Mouse (Mus musculus) stomach, embryonic 15.5 days (tissue): ENCODE measurements around the gene Gm4778. TPM values are rescaled to one million over a fixed set of nuclear protein-coding genes. Genes with fewer than 3 reads are reported as not detected.
"Not testable (repeated sequence)": the region's sequence is repeated elsewhere in the genome, so short reads cannot be mapped to it uniquely, and the experiment has no call there.

Source experiments
- ATAC-seq: fragments of 200-750 bp; cut with Nextera tagmentation; 2 replicates; pipeline ENCODE4 v1.8.0; 2017; ENCODE audit warnings: low read depth, moderate number of reproducible peaks, moderate TSS enrichment; ENCODE audit not compliant: insufficient read depth, low FRiP score
- H3K27ac ChIP-seq: fragments of 300-500 bp; sonication (generic); 2 replicates; pipeline ENCODE4 v1.5.1; 2015; ENCODE audit warnings: mild to moderate bottlenecking, inconsistent platforms
- H3K27me3 ChIP-seq: fragments of 300-500 bp; sonication (generic); replicated peaks from 2 replicates; pipeline ENCODE4 v1.6.1; 2015; ENCODE audit warnings: inconsistent platforms
- H3K36me3 ChIP-seq: fragments of 300-500 bp; sonication (generic); 2 replicates; pipeline ENCODE4 v1.6.1; 2015; ENCODE audit warnings: inconsistent platforms
- H3K4me1 ChIP-seq: fragments of 300-500 bp; sonication (generic); 2 replicates; pipeline ENCODE4 v1.6.1; 2015; ENCODE audit warnings: inconsistent platforms
- H3K4me2 ChIP-seq: fragments of 300-500 bp; sonication (generic); 2 replicates; pipeline ENCODE4 v1.6.1; 2015; ENCODE audit warnings: mild to moderate bottlenecking, inconsistent platforms
- H3K4me3 ChIP-seq: fragments of 300-500 bp; sonication (generic); replicated peaks from 2 replicates; pipeline ENCODE4 v1.5.1; 2015; ENCODE audit warnings: inconsistent platforms
- H3K9ac ChIP-seq: fragments of 300-500 bp; sonication (generic); 2 replicates; pipeline ENCODE4 v1.6.1; 2015; ENCODE audit warnings: inconsistent platforms
- H3K9me3 ChIP-seq: fragments of 300-500 bp; sonication (generic); 2 replicates; pipeline ENCODE4 v1.6.1; 2016; ENCODE audit warnings: inconsistent platforms
- WGBS: fragments of 180-500 bp; shearing (Covaris S2); methylation state at CpG from one replicate; pipeline ENCODE4 v1.1.7; 2015; 5-methylcytosine and 5-hydroxymethylcytosine counted together
- polyA plus RNA-seq: library from polyadenylated mRNA; unstranded; fragments of >200 nt; fragmentation: Nextera tagmentation; extraction: Ambion mirVana; gene quantifications from 2 replicates; pipeline ENCODE4 v1.2.1, GENCODE M21; 2015

Gm4778 gene
- not detected in 2 replicates for polyA plus RNA-seq

GRCm38 (mm10) chr3:94263736-94264135 lies at the start of gene Gm4778:
TSS of gene Gm4778 (plus strand) at chr3:94264036.
- not testable (repeated sequence) for ATAC-seq, H3K36me3 ChIP-seq, H3K9ac ChIP-seq, H3K27ac ChIP-seq, H3K4me3 ChIP-seq, H3K27me3 ChIP-seq, H3K4me1 ChIP-seq, H3K4me2 ChIP-seq, H3K9me3 ChIP-seq
- 90% methylated on average over 1 of the region's 1 CpGs for WGBS

GRCm38 (mm10) chr3:94260598-94260997 lies 3.2 kb upstream of the Gm4778 start:
- no peaks in the 10 kb centered on the region for H3K4me1 ChIP-seq
- H3K27ac ChIP-seq = no peak overlapping the region
- no peak overlapping the region for H3K9ac ChIP-seq
- no peaks in the 10 kb centered on the region for H3K9me3 ChIP-seq
- H3K4me3 ChIP-seq = no peak overlapping the region
- no peaks in the 10 kb centered on the region for H3K36me3 ChIP-seq
- WGBS = 49% methylated on average over 6 of the region's 6 CpGs
- H3K4me2 ChIP-seq = no peak overlapping the region
- no peaks in the 10 kb centered on the region for H3K27me3 ChIP-seq
- ATAC-seq = no peak

GRCm38 (mm10) chr3:94275991-94276390 lies 12.2 kb downstream of the Gm4778 start:
- no peaks in the 10 kb centered on the region for H3K27me3 ChIP-seq
- no peak overlapping the region for H3K27ac ChIP-seq
- no peaks in the 10 kb centered on the region for H3K9me3 ChIP-seq
- no peaks in the 10 kb centered on the region for H3K36me3 ChIP-seq
- no peaks in the 10 kb centered on the region for H3K4me1 ChIP-seq
- no peak overlapping the region for H3K4me2 ChIP-seq
- no peak for ATAC-seq
- no peak overlapping the region for H3K4me3 ChIP-seq
- WGBS = 80% methylated on average over 11 of the region's 11 CpGs
- H3K9ac ChIP-seq = no peak overlapping the region

- Histone ChIP-seq H3K4me3 (no peak overlapping the region), H3K9me3 (no peaks in the 10 kb centered on the region), H3K9ac (no peak overlapping the region), H3K27me3 (no peaks in the 10 kb centered on the region), H3K36me3 (no peaks in the 10 kb centered on the region), H3K4me1 (0 out of 2 replicates have a peak, but pooled peaks cover 2% of the 10 kb centered on the region), H3K27ac (no peak overlapping the region), H3K4me2 (no peak overlapping the region)
- 79% methylated on average over 1 of the region's 1 CpGs for WGBS
- ATAC-seq = no peak
These were observed 41.6 kb downstream of the Gm4778 start for GRCm38 (mm10) chr3:94305457-94305856.

GRCm38 (mm10) chr3:94306975-94307374 lies 43.1 kb downstream of the Gm4778 start:
- H3K9ac ChIP-seq = no peak overlapping the region
- H3K27me3 ChIP-seq = no peaks in the 10 kb centered on the region
- no peak overlapping the region for H3K27ac ChIP-seq
- 0 out of 2 replicates have a peak, but pooled peaks cover 2% of the 10 kb centered on the region for H3K4me1 ChIP-seq
- H3K36me3 ChIP-seq = no peaks in the 10 kb centered on the region
- no peak overlapping the region for H3K4me2 ChIP-seq
- no peaks in the 10 kb centered on the region for H3K9me3 ChIP-seq
- ATAC-seq = no peak
- H3K4me3 ChIP-seq = no peak overlapping the region

GRCm38 (mm10) chr3:94309633-94310363 lies 46.0 kb downstream of the Gm4778 start, which contains the start of gene Them4:
TSS of gene Them4 (plus strand) at chr3:94310089.
- ATAC-seq = peak; percentile 99
- Histone ChIP-seq H3K4me1 (0 out of 2 replicates have a peak, but pooled peaks cover 2% of the 10 kb centered on the region), H3K4me2 (peak within 1 kb of the TSS; percentile 68), H3K4me3 (peak within 1 kb of the TSS; percentile 70), H3K36me3 (no peaks in the 10 kb centered on the region), H3K9ac (peak within 1 kb of the TSS; percentile 53; the same call in 1 of the 2 replicates), H3K27me3 (no peaks in the 10 kb centered on the region), H3K27ac (peak within 1 kb of the TSS; percentile 92), H3K9me3 (no peaks in the 10 kb centered on the region)
- under 1% methylated on average over 47 of the region's 47 CpGs for WGBS

GRCm38 (mm10) chr3:94310491-94310890 lies 46.7 kb downstream of the Gm4778 start:
- peak overlapping the region; percentile 53; the same call in 1 of the 2 replicates for H3K9ac ChIP-seq
- 0 out of 2 replicates have a peak, but pooled peaks cover 2% of the 10 kb centered on the region for H3K4me1 ChIP-seq
- no peaks in the 10 kb centered on the region for H3K9me3 ChIP-seq
- H3K36me3 ChIP-seq = no peaks in the 10 kb centered on the region
- H3K4me2 ChIP-seq = peak overlapping the region; percentile 68
- no peaks in the 10 kb centered on the region for H3K27me3 ChIP-seq
- ATAC-seq = no peak
- peak overlapping the region; percentile 70 for H3K4me3 ChIP-seq
- peak overlapping the region; percentile 92 for H3K27ac ChIP-seq
- WGBS = 47% methylated on average over 7 of the region's 7 CpGs

GRCm38 (mm10) chr3:94310911-94311310 lies 47.1 kb downstream of the Gm4778 start:
- H3K9me3 ChIP-seq = no peaks in the 10 kb centered on the region
- H3K4me1 ChIP-seq = 0 out of 2 replicates have a peak, but pooled peaks cover 2% of the 10 kb centered on the region
- whole genome bisulfite sequencing = 66% methylated on average over 6 of the region's 6 CpGs
- no peak overlapping the region for H3K27ac ChIP-seq
- H3K27me3 ChIP-seq = no peaks in the 10 kb centered on the region
- peak overlapping the region; percentile 70 for H3K4me3 ChIP-seq
- peak overlapping the region; percentile 68 for H3K4me2 ChIP-seq
- no peaks in the 10 kb centered on the region for H3K36me3 ChIP-seq
- no peak for ATAC-seq
- no peak overlapping the region for H3K9ac ChIP-seq

- Histone ChIP-seq H3K36me3 (no peaks in the 10 kb centered on the region), H3K4me3 (no peak overlapping the region), H3K4me2 (peak overlapping the region; percentile 68), H3K4me1 (0 out of 2 replicates have a peak, but pooled peaks cover 2% of the 10 kb centered on the region), H3K9ac (no peak overlapping the region), H3K27ac (no peak overlapping the region), H3K27me3 (no peaks in the 10 kb centered on the region), H3K9me3 (no peaks in the 10 kb centered on the region)
- WGBS = 73% methylated on average over 4 of the region's 4 CpGs
- no peak for ATAC-seq
These were observed 47.5 kb downstream of the Gm4778 start for GRCm38 (mm10) chr3:94311376-94311775.

Other genes starting within 250 kb of the Gm4778 start
- gene Gm9125, start 209.2 kb upstream of the Gm4778 start, polyA plus RNA-seq = not detected in 2 replicates
- gene Gm10697, start 191.4 kb upstream of the Gm4778 start, polyA plus RNA-seq = not detected in 2 replicates
- not detected in 2 replicates for gene Gm10696, start 85.8 kb upstream of the Gm4778 start, polyA plus RNA-seq
- gene Gm5286, start 67.3 kb upstream of the Gm4778 start, polyA plus RNA-seq = not detected in 2 replicates
- 11.2 and 11.9 TPM in 2 replicates for gene Them4, start 46.1 kb downstream of the Gm4778 start, polyA plus RNA-seq
- gene Them5, start 78.1 kb downstream of the Gm4778 start, polyA plus RNA-seq = 5.2 and 10.4 TPM in 2 replicates
- gene C2cd4d, start 98.4 kb downstream of the Gm4778 start, polyA plus RNA-seq = 1.4 and 2.0 TPM in 2 replicates
- 7.0 and 7.6 TPM in 2 replicates for gene Rorc, start 108.8 kb downstream of the Gm4778 start, polyA plus RNA-seq
- gene Lingo4, start 134.5 kb downstream of the Gm4778 start, polyA plus RNA-seq = 0.49 and 0.51 TPM in 2 replicates
- 9.4 and 10.6 TPM in 2 replicates for gene Tdrkh, start 149.2 kb downstream of the Gm4778 start, polyA plus RNA-seq
- gene Mrpl9, start 179.3 kb downstream of the Gm4778 start, polyA plus RNA-seq = 66.3 and 68.6 TPM in 2 replicates
- gene Oaz3, start 179.9 kb downstream of the Gm4778 start, polyA plus RNA-seq = 0.79 and 1.5 TPM in 2 replicates
- gene Celf3, start 214.3 kb downstream of the Gm4778 start, polyA plus RNA-seq = 23.0 and 25.8 TPM in 2 replicates
- 4.6 and 5.3 TPM in 2 replicates for gene Riiad1, start 216.3 kb downstream of the Gm4778 start, polyA plus RNA-seq